ENCODE assay signal across 11 mouse cellular contexts in the genomic region with DNA sequence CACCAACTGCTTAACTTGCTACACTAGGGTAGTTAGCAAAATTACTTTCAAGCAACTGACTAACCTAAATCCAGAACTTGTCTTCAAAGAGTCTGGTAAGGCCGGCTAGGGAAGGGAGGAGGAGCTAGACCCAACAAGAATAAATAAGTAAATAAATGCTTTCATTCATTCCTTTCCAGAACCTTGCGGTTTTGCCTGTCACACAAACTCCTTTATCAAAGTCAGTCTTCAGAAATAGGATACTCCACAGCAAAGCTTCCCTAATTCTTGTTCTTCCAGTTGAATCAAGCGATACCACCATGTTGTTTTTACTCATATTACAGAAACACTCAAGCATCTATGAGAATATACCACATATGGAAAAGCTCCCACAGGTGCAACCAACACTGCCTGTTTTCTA. TPM values are rescaled to one million over a fixed set of nuclear protein-coding genes. Genes with fewer than 3 reads are reported as not detected.
A peak's percentile ranks its signal among the peaks of the same experiment; 100 is the strongest.
DNase-seq lines count a peak whose midpoint lies in the region; ATAC-seq lines count a peak whose summit lies in the region.
"Had no signal": no experiment of that assay in that cellular context is flagged by ENCODE, and none has a peak within 500 bp of the region (broad histone marks: within the 10 kb centered on the region; RNA-seq: fewer than 3 reads in every experiment).

No protein-coding gene starts in this region.

- no peaks in the 10 kb centered on the region for H3K36me3 ChIP-seq in hindbrain, embryonic 13.5 days
- H3K36me3 ChIP-seq in hindbrain, embryonic 11.5 days (ENCODE audit: control insufficient read depth, insufficient read depth, low read length), result no peaks in the 10 kb centered on the region
- no peaks in the 10 kb centered on the region for H3K36me3 ChIP-seq in neural tube, embryonic 12.5 days
- H3K36me3 ChIP-seq in hindbrain, embryonic 15.5 days, result no peaks in the 10 kb centered on the region

- H3K4me2 ChIP-seq in hindbrain, embryonic 13.5 days, result peak overlapping the region; percentile 96
- no peak overlapping the region for H3K4me2 ChIP-seq in hindbrain, embryonic 11.5 days (replicated peaks; ENCODE audit: low read depth, low read length)
- H3K4me2 ChIP-seq in neural tube, embryonic 12.5 days (replicated peaks), result peak overlapping the region; percentile 91
- peak overlapping the region; percentile 89 for H3K4me2 ChIP-seq in hindbrain, embryonic 15.5 days

- DNase-seq in hindbrain, embryonic 11.5 days (ENCODE audit: low spot score), result no peak
- no peak for DNase-seq in neural tube, embryonic 10.5 days (ENCODE audit: extremely low spot score, low spot score)
- no peak for DNase-seq in gastrocnemius, adult 8-10 months (ENCODE audit: low spot score in 2 of 2)
- DNase-seq: right cerebral cortex, postnatal 4 days; thymus, adult 18-20 months had no signal

- H3K9me3 ChIP-seq in hindbrain, embryonic 13.5 days, result no peaks in the 10 kb centered on the region
- no peaks in the 10 kb centered on the region for H3K9me3 ChIP-seq in hindbrain, embryonic 11.5 days (ENCODE audit: control insufficient read depth, low read length)
- H3K9me3 ChIP-seq in neural tube, embryonic 12.5 days, result no peaks in the 10 kb centered on the region
- no peaks in the 10 kb centered on the region for H3K9me3 ChIP-seq in hindbrain, embryonic 15.5 days

- H3K27me3 ChIP-seq in hindbrain, embryonic 13.5 days, result peaks cover 7% of the 10 kb centered on the region; the same call in 1 of the 2 replicates
- peaks cover 2% of the 10 kb centered on the region; the same call in 1 of the 2 replicates for H3K27me3 ChIP-seq in hindbrain, embryonic 11.5 days (ENCODE audit: control insufficient read depth, insufficient read depth, low read length)
- H3K27me3 ChIP-seq in neural tube, embryonic 12.5 days (replicated peaks), result no peaks in the 10 kb centered on the region
- H3K27me3 ChIP-seq in hindbrain, embryonic 15.5 days, result no peaks in the 10 kb centered on the region

- H3K27ac ChIP-seq in hindbrain, embryonic 13.5 days, result no peak overlapping the region
- no peak overlapping the region for H3K27ac ChIP-seq in hindbrain, embryonic 11.5 days (ENCODE audit: low read depth, low read length)
- H3K27ac ChIP-seq in neural tube, embryonic 12.5 days, result no peak overlapping the region
- H3K27ac ChIP-seq in hindbrain, embryonic 15.5 days (replicated peaks), result no peak overlapping the region

- H3K4me1 ChIP-seq in hindbrain, embryonic 13.5 days (replicated peaks), result peaks cover 49% of the 10 kb centered on the region
- peaks cover 2% of the 10 kb centered on the region for H3K4me1 ChIP-seq in hindbrain, embryonic 11.5 days (replicated peaks; ENCODE audit: control insufficient read depth, insufficient read depth, low read length)
- peaks cover 37% of the 10 kb centered on the region for H3K4me1 ChIP-seq in neural tube, embryonic 12.5 days
- H3K4me1 ChIP-seq in hindbrain, embryonic 15.5 days (replicated peaks), result peaks cover 47% of the 10 kb centered on the region

- ATAC-seq in hindbrain, embryonic 13.5 days (ENCODE audit: low FRiP score), result no peak
- no peak for ATAC-seq in hindbrain, embryonic 11.5 days (ENCODE audit: low FRiP score)
- ATAC-seq in neural tube, embryonic 12.5 days (ENCODE audit: low FRiP score, low read depth), result no peak
- no peak for ATAC-seq in hindbrain, embryonic 15.5 days (ENCODE audit: low FRiP score, low read depth)
- ATAC-seq in granulocyte monocyte progenitor cell, adult 5-6 weeks (replicated peaks; ENCODE audit: poor library complexity, severe bottlenecking), result no peak

- 75% methylated on average over 3 of the region's 3 CpGs for WGBS in hindbrain, embryonic 13.5 days
- 67% methylated on average over 3 of the region's 3 CpGs for WGBS in hindbrain, embryonic 11.5 days
- 74% methylated on average over 3 of the region's 3 CpGs for whole genome bisulfite sequencing in neural tube, embryonic 12.5 days
- WGBS in hindbrain, embryonic 15.5 days, result 73% methylated on average over 3 of the region's 3 CpGs

- H3K4me3 ChIP-seq in hindbrain, embryonic 13.5 days, result peak overlapping the region; percentile 95; the same call in 1 of the 2 replicates
- no peak overlapping the region for H3K4me3 ChIP-seq in hindbrain, embryonic 11.5 days (ENCODE audit: low read depth, low read length)
- H3K4me3 ChIP-seq in neural tube, embryonic 12.5 days, result no peak overlapping the region
- H3K4me3 ChIP-seq in hindbrain, embryonic 15.5 days, result no peak overlapping the region

- H3K9ac ChIP-seq in hindbrain, embryonic 13.5 days, result no peak overlapping the region
- no peak overlapping the region for H3K9ac ChIP-seq in hindbrain, embryonic 11.5 days (ENCODE audit: low read depth, low read length)
- H3K9ac ChIP-seq in neural tube, embryonic 12.5 days, result no peak overlapping the region
- no peak overlapping the region for H3K9ac ChIP-seq in hindbrain, embryonic 15.5 days

RNA-seq across cellular contexts. Expression of a gene that starts 2.3 kb away (rescaled TPM):
- 8.3 and 9.5 TPM in 2 replicates for polyA plus RNA-seq in hindbrain, embryonic 13.5 days (2015; fragmentation: Nextera tagmentation; extraction: Ambion mirVana)
- polyA plus RNA-seq in hindbrain, embryonic 11.5 days (2014; fragmentation: Nextera tagmentation; extraction: Ambion mirVana), result 6.7 and 8.1 TPM in 2 replicates
- 8.6 and 8.9 TPM in 2 replicates for polyA plus RNA-seq in neural tube, embryonic 12.5 days (2016; fragmentation: Nextera tagmentation; extraction: Ambion mirVana)
- 13.0 and 13.5 TPM in 2 replicates for polyA plus RNA-seq in hindbrain, embryonic 15.5 days (2015; fragmentation: Nextera tagmentation; extraction: Ambion mirVana)
- total RNA-seq in gastrocnemius, adult 8-10 months (2022), result 10 to 100 TPM; 12.7 to 14.4 (median 13.4) TPM
- 17.4 and 19.4 TPM in 2 replicates for total RNA-seq in granulocyte monocyte progenitor cell, adult 5-6 weeks (2014; fragmentation: Nextera tagmentation)
- 15.5 and 21.0 TPM in 2 replicates for total RNA-seq in granulocyte monocyte progenitor cell, adult 5-6 weeks (2017)

RNA-seq across cellular contexts. Expression of a gene that starts 52.5 kb away (rescaled TPM):
- 0.22 TPM in 1 of 2 replicates, not detected in the other for polyA plus RNA-seq in hindbrain, embryonic 13.5 days (2015; fragmentation: Nextera tagmentation; extraction: Ambion mirVana)
- polyA plus RNA-seq in hindbrain, embryonic 11.5 days (2014; fragmentation: Nextera tagmentation; extraction: Ambion mirVana), result not detected in 2 replicates
- 0.28 TPM in 1 of 2 replicates, not detected in the other for polyA plus RNA-seq in neural tube, embryonic 12.5 days (2016; fragmentation: Nextera tagmentation; extraction: Ambion mirVana)
- polyA plus RNA-seq in hindbrain, embryonic 15.5 days (2015; fragmentation: Nextera tagmentation; extraction: Ambion mirVana), result not detected in 2 replicates
- total RNA-seq in gastrocnemius, adult 8-10 months (2022), result not detected
- total RNA-seq in granulocyte monocyte progenitor cell, adult 5-6 weeks (2014; fragmentation: Nextera tagmentation), result not detected in 2 replicates
- not detected in 2 replicates for total RNA-seq in granulocyte monocyte progenitor cell, adult 5-6 weeks (2017)
- total RNA-seq: common myeloid progenitor, adult 5-6 weeks had no signal
- polyA plus RNA-seq: limb, embryonic 14.5 days had no signal
